Mouse (Mus musculus) right cerebral cortex, adult 2 months (tissue): ENCODE results near the gene Rassf7.
A peak's percentile ranks its signal among the peaks of the same experiment; 100 is the strongest.

Source experiments
- DNase-seq, 2 experiments: peaks; one replicate each; pipeline ENCODE4 v3.0.0; 2021 to 2022; ENCODE audit warnings: low spot score in 2 of 2

Rassf7 gene

GRCm38 (mm10) chr7:141215101-141215879, at the start of gene Rassf7:
Gene Rassf7 (plus strand): TSS chr7:141215860.
- DNase-seq, result peak; percentile 71 to 74

GRCm38 (mm10) chr7:141167901-141168517, 47.7 kb upstream of the Rassf7 start:
- peak in 1 of 2 experiments; percentile 29 for DNase-seq

GRCm38 (mm10) chr7:141168518-141168953, 47.1 kb upstream of the Rassf7 start:
- peak; percentile 65 for DNase-seq

GRCm38 (mm10) chr7:141169300-141169699, 46.4 kb upstream of the Rassf7 start:
- no peak for DNase-seq

- no peak for DNase-seq
These were observed 45.8 kb upstream of the Rassf7 start for GRCm38 (mm10) chr7:141169866-141170265.

- peak; percentile 93 to 95 for DNase-seq
These were observed 43.3 kb upstream of the Rassf7 start, which contains the start of gene Rnh1 for GRCm38 (mm10) chr7:141172116-141173006. Gene Rnh1 (minus strand): TSS chr7:141172857.

- no peak for DNase-seq
These were observed 42.3 kb upstream of the Rassf7 start for GRCm38 (mm10) chr7:141173323-141173850.

GRCm38 (mm10) chr7:141175068-141175467, 40.6 kb upstream of the Rassf7 start:
- DNase-seq, result no peak

GRCm38 (mm10) chr7:141176173-141176572, 39.5 kb upstream of the Rassf7 start:
- DNase-seq, result peak; percentile 92 to 93

GRCm38 (mm10) chr7:141188194-141188593, 27.5 kb upstream of the Rassf7 start:
- DNase-seq, result no peak

GRCm38 (mm10) chr7:141188733-141189132, 26.9 kb upstream of the Rassf7 start:
- no peak for DNase-seq

GRCm38 (mm10) chr7:141190220-141190619, 25.4 kb upstream of the Rassf7 start:
- no peak for DNase-seq

GRCm38 (mm10) chr7:141191036-141191435, 24.6 kb upstream of the Rassf7 start:
- no peak for DNase-seq

- DNase-seq, result no peak
These were observed 23.6 kb upstream of the Rassf7 start for GRCm38 (mm10) chr7:141191796-141192685.

- no peak for DNase-seq
These were observed 22.8 kb upstream of the Rassf7 start for GRCm38 (mm10) chr7:141192776-141193347.

GRCm38 (mm10) chr7:141193348-141193856, 22.3 kb upstream of the Rassf7 start:
- peak; percentile 41 to 44 for DNase-seq

GRCm38 (mm10) chr7:141193948-141194347, 21.7 kb upstream of the Rassf7 start, which contains the start of the genes Hras and Lrrc56:
Gene Hras (minus strand): TSS chr7:141194005.
Gene Lrrc56 (plus strand): TSS chr7:141194157.
- DNase-seq, result peak; percentile 97 to 98

- DNase-seq, result peak in 1 of 2 experiments; percentile 21
These were observed 21.3 kb upstream of the Rassf7 start for GRCm38 (mm10) chr7:141194409-141194808.

- peak; percentile 84 to 91 for DNase-seq
These were observed 20.8 kb upstream of the Rassf7 start for GRCm38 (mm10) chr7:141194830-141195229.

- DNase-seq, result no peak
These were observed 19.9 kb upstream of the Rassf7 start for GRCm38 (mm10) chr7:141195754-141196153.
